Mouse (Mus musculus): ENCODE results near the gene Cdk9.

Cdk9 gene

DNA sequence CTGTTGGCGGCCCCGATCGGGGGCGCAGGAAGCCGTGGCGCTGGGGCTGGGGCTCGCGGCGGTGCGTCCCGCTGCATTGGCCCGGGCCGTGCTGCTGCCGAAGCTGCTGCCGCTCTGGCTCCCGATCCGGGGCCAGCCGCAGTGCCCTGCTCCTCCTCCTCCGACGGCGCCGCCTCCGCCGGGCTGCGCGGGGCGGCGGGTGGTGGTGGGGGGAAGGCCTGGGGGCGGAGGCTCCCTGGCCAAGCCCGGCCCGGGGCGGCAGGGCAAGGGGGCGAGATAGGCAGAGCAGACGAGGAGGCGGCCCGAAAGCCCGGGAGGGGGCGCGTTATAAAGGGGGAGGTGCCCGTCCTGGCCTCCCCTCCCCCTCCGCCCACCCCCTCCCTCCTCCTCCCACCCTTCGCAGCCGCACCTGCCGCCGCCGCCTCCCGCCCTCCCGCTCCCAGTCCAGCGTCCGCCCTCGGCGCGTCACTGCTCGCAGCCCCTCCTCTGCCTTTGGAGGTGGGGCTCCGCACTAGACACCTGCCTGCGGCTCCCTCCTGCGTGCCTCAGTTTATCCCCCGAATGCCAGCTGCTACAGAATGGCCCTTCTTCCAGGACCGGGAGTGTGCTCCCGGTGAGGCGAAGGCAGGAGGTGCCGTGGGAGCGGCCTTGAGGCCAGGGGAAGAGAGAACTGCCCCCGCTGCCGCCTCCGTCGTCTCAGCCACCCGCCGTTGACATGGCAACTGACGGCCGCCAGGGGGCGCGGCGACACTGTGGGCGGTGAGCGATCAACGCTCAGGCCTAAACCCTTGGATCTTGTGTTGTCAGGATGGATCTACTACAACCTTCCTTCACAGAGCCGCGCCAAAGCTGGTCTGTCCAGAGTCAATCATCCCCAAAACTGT, at the start of gene Cdk9:
Gene Cdk9 (minus strand): TSS at position 143 of the 884 bp plus-strand sequence.
- ATAC-seq (ENCODE audit: insufficient number of reproducible peaks, low FRiP score, low TSS enrichment) = peak; percentile 72

DNA sequence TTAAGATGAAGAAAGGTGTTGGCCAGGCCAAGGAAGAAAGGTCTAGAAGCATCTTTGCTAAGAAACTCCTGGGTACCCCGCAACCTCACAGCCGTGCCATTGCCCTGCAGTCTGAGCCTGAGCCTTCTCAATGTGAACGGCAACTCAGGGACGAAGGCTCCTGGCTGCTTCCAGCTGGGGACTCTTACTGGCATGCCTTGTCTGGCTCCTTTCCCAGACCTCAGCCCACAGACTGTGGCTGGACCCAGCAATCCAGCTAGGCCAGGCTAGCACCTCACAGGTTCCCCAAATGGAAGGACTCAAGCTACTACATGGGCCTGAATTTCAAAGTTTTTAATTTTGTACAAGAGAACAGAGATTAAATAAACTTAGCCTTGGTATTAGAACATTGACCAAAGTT, 49.0 kb upstream of the Cdk9 start:
- no peak for ATAC-seq (ENCODE audit: insufficient number of reproducible peaks, low FRiP score, low TSS enrichment)

DNA sequence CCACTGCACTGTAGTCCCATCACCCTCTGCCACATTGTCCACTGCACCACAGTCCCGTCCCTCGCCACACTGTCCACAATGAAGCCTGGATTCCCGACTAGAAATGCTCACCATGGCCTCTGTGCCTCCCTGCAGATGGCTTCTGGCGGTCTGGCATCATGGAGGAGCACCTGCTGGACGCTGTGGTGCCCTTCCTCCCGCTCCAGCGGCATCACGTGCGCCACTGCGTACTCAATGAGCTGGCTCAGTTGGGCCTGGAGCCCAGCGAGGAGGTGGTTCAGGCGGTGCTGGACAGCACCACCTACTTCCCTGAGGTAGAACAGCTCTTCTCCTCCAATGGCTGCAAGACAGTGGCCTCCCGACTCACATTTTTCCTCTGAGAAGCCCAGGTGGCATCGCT, 48.5 kb upstream of the Cdk9 start:
- no peak for ATAC-seq (ENCODE audit: insufficient number of reproducible peaks, low FRiP score, low TSS enrichment)

DNA sequence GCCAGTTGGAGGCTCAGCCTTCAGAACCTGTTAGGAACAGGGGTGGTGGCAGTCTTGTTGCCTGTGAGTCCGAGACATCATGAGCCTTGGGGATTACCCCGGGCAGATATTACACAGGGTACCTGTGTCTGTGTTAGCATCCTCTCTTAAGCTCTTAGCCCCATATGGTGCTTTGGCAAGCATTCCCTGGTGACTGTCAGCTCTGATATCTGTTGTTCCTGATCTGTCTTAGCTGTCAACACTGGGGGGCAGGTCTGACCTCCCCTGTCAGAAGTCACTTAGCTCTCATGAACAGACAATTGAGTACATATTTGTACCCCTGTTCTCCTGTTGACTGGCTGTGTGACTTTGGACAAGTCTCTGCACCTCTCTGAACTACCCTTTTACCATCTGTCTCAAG, 46.1 kb upstream of the Cdk9 start:
- ATAC-seq (ENCODE audit: insufficient number of reproducible peaks, low FRiP score, low TSS enrichment) = no peak

DNA sequence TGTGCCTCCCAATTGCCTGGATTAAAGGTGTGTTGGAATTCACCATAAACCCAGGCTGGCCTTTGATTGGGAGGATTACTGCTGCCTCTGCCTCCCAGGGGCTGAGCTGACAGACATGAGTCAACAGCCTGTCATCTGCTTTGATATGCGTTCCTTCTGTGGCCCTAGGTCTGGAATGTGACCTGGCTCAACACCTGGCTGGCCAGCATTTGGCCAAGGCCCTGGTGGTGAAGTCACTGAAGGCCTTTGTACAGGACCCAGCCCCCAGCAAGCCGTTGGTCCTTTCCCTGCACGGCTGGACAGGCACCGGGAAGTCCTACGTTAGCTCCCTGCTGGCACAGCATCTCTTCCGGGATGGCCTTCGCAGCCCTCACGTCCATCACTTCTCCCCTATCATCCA, 45.6 kb upstream of the Cdk9 start:
- ATAC-seq (ENCODE audit: insufficient number of reproducible peaks, low FRiP score, low TSS enrichment) = no peak

DNA sequence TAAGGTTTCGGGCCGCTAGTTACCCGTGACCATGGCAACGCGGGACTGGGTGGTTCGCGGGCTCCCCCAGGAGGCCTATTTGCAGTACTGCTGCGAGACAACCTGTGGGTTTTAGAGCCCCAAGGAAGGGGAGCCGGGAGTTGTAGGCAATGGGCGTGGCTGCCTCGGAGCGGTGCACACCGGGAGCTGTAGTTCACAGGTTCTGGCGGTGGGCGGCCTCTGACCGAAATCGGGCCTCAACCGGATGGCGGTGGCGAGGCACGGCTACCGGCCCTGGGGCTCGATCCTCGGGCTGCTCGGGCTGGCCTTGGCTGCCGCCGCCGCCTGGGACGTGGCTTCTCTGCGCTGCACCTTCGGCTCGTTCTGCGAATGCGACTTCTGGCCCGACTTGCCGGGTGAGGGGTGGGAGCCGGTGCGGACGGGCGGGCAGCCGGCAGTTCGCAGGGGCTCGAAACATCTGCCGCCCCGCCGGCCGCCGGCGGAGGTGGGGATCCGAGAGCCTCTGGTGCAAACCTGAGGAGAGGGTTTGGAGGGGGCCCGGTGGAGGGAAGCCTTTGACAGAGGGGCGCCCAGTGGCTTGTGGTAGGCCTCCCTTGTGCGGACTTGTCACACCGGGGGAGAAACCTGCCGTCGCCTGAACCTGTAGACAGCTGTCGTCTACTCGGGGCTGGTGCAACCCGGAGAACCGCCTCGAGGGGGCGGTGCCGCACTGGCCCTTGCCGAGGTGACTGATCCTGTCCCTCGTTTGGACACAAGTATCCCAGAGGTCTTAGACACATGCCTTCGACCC, 44.4 kb upstream of the Cdk9 start, which contains the start of gene Tor2a:
Gene Tor2a (plus strand): TSS at position 179 of the 790 bp plus-strand sequence.
- ATAC-seq (ENCODE audit: insufficient number of reproducible peaks, low FRiP score, low TSS enrichment) = peak; percentile 92

DNA sequence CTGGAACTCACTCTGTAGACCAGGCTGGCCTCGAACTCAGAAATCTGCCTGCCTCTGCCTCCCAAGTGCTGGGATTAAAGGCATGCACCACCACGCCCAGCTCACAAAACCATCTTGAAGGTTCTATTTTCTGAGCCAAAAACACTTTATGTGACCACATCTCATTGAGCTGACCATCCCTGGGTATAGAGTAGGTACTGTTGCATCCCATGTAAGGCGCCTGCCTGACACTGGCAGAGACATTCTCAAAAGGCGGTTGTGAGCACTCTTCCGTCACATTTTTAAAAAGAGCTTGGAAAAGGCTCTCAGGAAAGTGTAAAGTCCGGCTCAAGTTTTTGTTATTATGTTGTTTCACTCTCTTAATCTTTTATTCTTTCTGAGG, 43.8 kb upstream of the Cdk9 start:
- ATAC-seq (ENCODE audit: insufficient number of reproducible peaks, low FRiP score, low TSS enrichment) = 0 out of 2 replicates have a peak, but pooled peaks have one; percentile 2

DNA sequence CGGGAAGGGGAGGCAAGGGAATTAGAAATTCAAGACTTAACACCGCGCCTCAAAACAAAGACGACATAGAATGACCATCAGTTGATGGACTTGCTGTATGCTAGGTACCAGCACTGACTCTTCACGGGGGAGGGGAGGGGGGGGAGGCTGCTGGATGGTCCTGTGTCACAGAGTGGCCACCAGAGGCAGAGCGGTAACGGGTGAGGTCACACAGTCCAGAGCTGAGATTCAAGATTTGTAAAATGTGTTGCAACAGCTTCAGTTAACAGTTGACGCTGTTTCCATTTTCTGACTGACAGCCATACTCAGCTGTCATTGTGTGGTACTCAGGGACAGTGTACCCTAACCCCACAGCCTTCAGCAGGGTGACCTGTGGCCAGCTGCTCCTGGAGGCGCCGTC, 39.3 kb upstream of the Cdk9 start:
- ATAC-seq (ENCODE audit: insufficient number of reproducible peaks, low FRiP score, low TSS enrichment) = no peak

DNA sequence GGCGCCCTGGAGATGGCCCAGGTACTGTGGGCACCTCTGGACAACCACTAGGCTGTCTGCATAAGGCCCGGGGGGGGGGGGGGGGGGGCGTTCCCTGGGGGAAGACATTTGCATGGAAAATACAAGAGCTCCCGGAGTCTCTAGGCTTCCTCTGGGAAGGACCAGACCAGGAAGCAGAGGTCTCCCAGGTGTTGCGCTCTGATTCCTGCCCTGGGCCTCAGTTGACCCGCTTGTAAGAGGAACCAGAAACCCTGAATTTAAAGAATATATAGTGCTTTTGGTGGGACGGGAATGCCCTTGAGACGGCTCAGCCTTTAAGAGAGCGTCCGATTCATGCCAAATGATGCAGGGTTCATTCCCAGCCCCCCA, 38.8 kb upstream of the Cdk9 start:
- ATAC-seq (ENCODE audit: insufficient number of reproducible peaks, low FRiP score, low TSS enrichment) = no peak

DNA sequence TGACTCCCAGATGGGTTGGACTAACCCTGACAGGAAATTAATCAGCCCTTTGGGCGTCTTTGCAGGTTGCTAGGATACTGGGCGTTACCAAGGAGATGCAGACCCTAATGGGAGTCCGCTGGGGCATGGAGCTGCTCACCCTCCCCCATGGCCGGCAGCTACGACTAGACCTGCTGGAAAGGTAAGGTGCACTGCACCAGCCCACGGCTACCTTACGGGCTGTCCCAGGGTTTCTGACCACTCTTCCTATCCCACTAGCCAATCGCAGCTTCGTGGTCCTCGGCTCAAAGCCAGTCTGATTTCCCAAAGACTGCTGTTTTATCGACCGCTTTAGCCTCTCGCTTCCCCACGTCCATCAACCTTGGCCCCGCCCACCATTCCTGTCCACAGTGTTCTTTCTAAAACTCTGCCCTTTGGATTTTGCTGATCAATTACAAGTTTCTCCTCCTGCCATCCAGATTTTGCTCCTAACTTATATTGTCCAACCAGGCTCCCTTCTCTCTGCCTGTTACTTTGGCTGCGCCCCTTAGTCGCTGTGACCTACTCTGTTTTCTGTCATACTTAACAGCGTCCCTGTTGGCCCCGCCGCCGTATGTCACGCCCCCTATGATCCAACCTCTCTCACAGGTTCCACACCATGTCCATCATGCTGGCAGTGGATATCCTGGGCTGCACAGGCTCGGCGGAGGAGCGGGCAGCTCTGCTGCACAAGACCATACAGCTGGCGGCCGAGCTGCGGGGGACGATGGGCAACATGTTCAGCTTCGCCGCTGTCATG, 38.2 kb upstream of the Cdk9 start:
- no peak for ATAC-seq (ENCODE audit: insufficient number of reproducible peaks, low FRiP score, low TSS enrichment)

DNA sequence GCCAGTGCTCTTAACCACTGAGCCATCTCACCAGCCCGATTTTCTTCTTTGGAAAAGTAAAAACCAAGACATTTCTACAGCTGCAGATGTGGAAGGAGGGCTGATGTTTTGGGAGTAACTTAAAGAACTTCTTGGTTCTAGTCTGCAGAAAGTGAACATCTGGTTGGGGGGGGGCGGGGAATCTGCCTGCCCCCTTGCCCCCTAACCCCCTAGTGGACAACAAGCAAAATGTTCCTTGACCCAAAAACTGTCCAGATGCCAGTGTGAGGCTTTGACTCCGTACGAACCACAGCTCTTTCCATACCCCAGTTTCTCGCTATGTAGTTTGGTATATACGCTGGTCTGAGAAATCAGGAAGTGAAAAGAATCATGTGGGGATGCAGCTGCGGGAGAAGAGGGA, 37.3 kb upstream of the Cdk9 start:
- no peak for ATAC-seq (ENCODE audit: insufficient number of reproducible peaks, low FRiP score, low TSS enrichment)

DNA sequence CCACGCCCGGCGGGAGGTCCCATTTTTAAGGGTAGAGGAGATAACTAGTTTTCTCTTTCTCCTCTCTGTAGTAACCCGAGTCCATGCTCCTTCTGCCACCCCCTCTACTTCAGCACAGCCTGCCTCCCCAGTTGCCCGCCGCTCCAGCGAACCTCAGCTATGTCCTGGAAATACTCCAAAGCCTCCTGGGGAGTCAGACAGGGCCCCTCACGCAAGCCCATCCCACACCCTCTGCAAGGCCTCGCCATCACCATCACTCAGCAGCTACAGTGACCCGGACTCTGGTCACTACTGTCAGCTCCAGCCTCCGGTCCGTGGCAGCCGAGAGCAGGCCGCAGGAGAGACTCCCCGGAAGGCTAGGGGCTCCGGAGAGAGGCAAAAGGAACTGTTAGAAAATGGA, 36.2 kb upstream of the Cdk9 start:
- ATAC-seq (ENCODE audit: insufficient number of reproducible peaks, low FRiP score, low TSS enrichment) = no peak

DNA sequence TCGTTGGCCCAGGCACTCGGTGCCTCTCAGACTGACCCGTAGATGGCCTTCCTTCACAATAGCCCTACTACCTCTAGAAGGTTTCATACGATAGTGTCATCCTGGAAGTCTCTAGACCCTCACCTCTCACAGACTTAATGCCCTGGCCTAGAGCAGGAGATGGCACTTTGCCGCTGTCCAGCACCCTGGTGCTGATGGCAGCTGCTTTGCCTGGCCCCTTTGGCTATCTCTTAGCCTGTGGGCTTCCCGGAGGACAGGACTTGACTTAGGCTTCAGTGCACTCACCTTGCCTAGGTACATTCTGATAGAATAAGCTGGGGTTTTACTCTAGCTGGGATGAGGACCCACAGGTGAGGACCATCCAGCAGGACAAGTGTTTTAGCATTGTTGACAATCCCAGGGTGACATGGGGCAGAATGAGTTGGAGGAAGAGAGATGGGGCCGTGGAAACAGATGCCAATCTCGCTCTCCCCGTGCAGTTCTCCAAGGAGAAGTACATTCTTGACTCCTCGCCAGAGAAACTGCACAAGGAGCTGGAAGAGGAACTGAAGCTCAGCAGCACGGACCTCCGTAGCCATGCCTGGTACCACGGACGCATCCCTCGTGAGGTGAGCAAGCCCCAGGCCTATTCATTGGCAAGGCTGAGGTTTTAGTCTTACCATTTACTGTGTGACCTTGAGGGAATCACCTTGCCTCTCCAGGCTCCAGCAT, 31.6 kb upstream of the Cdk9 start:
- ATAC-seq (ENCODE audit: insufficient number of reproducible peaks, low FRiP score, low TSS enrichment) = no peak

DNA sequence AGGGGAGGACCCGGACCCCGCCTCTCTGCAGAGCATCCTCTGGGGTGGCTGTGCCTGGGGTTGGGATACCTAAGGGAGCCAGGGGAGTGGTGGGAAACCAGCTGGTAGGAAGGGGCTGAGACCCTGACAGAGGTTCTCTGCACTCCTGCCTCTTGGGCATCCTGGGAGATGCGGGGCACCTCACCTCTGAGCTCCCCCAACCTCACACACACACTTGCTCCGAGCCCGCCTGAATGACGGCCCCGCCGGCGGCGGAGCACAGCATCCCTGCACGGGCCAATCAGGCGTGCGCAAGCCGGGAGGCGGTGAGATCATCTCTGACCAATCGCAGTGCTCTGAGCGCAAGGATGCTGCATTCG, 29.3 kb upstream of the Cdk9 start:
- peak; percentile 91 for ATAC-seq (ENCODE audit: insufficient number of reproducible peaks, low FRiP score, low TSS enrichment)

DNA sequence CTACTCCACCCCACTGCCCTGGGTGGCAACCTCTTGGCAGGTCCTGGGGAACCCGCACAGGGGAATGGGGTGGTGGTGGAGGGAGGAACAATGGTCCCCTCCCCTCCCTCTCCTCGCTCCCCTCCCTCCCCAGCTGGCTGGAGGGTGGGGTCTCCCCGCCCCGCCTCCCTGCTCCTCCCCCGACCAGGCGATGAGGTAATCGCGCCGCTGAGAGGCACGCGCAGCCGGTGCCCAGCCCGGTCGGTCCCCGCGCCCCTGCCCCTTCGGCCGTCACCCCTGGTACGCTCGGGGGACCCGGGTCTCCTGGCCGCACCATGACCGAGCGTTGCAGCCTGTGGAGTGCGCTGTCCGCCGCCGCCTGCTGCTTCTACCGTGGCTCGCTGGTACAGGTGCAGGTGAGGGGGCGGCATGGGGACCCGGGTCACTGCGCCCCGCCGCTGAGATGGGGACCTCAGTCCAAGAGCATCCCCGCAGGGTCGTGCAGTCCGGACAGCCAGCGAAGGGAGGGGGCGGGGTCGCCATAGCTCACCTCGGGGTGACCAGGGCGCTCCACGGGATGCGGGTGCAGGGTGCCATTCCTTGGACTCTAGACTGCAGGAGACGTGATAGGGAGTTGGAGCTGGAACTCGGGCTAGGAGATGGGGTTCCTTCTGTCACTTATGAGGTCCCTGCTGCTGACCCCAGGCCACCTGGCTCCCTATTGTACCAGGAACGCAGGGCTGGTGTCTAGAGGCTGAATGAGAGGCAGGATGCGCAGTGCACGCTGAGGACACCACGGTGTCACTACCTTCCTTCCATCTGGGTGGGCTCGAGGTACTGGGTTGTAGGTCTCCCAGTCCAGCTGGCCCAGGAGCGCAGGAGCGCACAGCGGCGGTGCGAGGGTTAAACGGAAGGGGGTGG, 28.6 kb upstream of the Cdk9 start:
- no peak; the same call in 1 of the 2 replicates for ATAC-seq (ENCODE audit: insufficient number of reproducible peaks, low FRiP score, low TSS enrichment)

DNA sequence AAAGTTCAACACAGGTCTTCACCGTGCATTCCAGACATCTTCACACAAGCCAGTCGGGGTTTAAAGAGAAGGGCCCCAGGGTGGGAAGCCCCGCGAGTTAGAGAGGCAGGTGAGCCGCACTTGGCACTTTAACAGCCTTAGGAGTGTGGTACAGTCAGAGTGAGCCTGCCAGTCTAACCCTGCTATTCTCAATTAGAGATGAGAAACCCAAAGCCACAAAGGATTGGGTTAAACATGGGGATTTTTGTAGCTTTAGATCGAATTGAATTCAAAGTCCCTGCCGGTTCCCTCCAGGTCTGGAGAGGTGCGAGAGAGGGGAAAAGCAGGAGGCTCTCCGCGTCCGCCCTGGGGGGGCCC, 28.0 kb upstream of the Cdk9 start, which contains the start of gene 6330409D20Rik:
Gene 6330409D20Rik (minus strand): TSS at position 101 of the 357 bp plus-strand sequence.
- no peak for ATAC-seq (ENCODE audit: insufficient number of reproducible peaks, low FRiP score, low TSS enrichment)

DNA sequence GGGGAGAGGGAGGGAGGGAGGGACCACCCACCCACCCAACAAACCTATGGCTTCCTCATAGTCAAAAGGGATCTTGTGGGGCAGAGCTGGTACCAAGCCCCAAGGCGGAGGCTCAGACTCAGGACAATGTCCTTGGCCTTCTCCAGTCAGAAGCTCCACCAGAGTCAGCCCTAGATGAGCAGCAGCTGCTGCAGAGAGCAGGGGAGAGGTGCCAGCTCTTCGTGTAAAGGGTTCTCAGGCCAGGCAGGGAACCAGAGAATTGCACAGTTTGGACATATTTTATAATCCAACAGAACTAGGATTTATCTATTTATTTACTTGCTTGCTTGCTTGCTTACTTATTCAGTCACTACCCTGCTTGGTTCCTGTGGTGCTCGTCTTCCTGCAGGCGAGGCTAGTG, 26.4 kb upstream of the Cdk9 start:
- ATAC-seq (ENCODE audit: insufficient number of reproducible peaks, low FRiP score, low TSS enrichment) = no peak

DNA sequence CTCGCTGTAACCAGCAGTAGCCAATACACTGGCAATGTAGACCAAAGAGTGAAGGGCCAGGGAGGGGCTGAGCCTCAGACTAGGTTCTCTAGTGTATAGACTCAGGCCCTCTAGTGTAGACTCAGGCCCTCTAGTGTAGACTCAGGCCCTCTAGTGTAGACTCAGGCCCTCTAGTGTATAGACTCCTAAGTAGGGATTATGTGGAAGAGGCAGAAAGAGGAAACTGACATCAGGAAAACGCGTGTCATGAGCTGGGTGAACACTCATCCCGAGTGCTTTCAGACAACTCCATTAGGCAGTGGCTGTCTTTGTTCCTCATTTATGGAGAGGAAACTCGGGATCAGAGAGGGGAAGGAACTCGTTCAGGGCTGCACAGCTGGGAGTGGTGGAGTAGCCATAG, 24.1 kb upstream of the Cdk9 start:
- ATAC-seq (ENCODE audit: insufficient number of reproducible peaks, low FRiP score, low TSS enrichment) = no peak

DNA sequence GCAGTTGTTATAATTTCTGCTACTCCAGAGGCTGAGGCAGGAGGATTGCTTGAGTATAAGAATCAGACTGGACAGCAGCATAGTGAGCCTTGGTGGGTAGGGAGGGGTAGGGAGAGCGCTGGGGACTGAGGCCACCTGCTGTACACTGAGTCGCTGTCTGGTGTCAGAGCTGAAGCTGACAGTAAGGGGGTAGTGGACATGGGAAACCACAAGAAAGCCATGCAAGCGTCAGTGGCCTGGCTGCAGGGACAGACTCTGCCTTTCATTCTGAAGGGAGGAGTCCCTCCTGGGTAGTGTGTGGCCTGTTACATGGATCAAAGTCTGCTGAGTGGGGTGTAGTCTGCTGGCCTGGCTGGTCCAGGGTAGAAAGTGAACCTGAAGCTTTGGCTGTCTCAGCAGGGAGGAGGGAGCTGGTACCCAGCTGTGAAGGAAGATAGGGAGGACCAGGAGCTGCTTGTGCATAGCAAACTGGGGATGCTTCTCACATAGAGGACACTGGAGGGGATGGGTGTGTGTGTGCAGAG, 23.5 kb upstream of the Cdk9 start:
- no peak for ATAC-seq (ENCODE audit: insufficient number of reproducible peaks, low FRiP score, low TSS enrichment)
